Mouse (Mus musculus) spleen, adult 18-20 months (tissue): Measurements from ENCODE around the gene Sh3bp2.

Experiments used
- DNase-seq, 2 experiments: peaks; one replicate each; pipeline ENCODE4 v3.0.0; 2022; ENCODE audit warnings: mixed read lengths in 2 of 2

Sh3bp2 gene

DNA sequence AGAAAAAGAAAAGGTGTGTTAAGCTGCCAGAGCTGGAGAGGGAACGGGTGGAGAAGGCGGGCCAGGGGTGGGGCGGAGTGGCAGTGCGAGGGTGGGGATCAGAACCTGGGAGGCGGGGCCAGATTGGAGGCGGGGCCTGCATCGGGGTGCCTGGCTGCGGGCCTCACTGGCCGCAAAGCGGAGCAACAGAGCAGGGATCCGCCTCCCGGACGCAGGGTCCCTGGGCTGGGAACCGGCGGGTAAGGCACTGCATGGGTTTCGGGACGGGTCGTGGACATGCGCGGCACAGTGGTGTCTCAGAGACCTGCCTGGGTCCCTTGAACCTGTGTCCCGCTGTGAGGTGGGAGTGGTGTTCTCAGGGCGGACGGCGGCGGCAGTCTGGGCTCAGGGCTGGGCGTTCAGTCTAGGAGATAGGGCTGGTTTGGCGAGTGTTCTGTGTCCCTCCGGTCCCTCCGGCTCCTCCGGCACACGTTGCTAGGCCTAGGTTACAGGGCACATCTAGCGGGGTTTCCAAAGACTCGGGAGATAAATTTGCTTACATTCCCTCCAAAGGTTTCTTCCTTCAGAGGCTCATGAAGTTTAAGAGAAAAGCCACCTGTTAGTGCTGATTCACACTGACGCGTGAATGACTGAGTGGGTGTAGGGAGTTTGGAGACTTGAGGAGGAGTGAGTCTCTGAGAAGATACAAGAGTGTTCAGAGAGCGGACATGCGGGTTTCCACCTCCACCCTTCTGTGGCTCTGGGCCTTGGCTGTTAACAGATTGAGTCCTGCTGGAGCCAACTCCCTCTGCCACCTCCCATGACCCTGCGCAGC is at the start of gene Sh3bp2:
TSS of gene Sh3bp2 (plus strand) at position 176 of the 814 bp plus-strand sequence.
- peak; percentile 98 to 100 for DNase-seq

DNA sequence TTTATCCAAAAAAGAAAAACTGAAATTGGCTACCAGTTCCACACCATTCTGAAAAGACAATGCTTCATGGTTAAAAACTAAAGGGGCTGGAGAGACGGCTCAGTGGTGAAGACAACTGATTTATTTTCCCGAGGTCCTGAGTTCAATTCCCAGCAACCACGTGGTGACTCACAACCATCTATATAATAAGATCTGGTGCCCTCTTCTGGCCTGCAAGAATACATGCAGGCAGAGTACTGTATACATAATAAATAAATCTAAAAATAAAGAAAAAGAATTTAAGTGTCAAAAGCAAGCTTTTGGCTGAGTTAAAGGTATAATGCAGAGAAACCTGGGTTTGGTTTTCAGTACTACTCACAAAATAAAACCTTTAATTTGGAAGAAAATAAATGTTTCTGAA is 44.7 kb upstream of the Sh3bp2 start:
- DNase-seq, result no peak

DNA sequence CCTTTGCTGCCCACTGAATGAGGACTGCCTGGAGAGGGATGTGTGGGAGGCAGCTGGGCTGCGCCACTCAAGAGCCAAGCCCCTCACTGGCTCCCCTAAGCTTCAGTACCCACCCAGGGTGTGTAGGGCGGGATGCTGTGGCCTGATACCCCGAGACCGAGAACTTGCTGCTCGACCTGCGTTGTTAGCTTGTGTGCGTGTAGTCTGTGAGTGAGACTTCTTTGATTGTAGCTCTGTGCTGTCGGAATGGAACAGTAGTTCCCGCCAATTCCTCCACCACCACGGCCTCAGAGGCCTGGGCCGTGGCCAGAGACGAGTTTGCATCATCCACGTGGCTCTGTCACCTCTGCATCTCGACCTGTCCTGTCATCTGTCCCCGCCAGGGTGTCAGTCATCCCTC is 39.9 kb upstream of the Sh3bp2 start:
- no peak for DNase-seq

DNA sequence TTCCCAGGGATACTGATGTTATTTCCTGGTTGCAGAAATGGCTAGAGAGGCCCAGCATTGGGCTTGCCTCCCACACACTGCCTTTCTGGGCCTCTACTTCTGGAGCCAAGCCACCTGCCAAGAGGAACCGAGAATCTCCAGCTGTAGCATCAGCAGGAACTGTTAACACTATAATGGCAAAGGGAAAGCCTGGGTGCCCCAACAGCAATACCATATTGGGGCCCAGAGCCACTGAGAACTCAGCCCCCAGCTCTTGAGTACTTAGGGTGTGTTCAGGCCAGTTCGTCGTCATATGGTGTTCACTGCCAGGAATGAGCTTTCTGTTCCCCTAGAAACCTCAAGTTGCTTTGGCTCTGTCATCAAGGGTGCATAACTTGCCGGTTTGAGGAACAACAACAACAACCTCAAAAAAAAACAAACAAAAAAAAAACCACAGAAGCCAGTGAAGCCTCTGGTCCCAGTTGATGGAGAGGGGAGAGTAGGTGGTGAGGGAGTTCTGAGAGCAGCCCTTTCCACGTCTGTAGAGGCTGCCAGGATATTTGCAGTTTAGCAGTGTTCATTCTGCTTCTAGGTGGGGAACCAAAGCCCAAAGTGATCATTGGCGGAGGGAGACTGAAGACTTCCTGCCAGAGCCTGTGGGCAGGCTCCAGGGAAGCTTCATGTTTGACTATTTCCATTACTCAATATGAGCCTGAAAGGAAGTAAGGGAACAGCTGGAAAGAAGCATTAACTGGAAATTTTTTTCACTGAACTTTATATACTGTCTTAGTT is 38.1 kb upstream of the Sh3bp2 start:
- DNase-seq, result no peak

DNA sequence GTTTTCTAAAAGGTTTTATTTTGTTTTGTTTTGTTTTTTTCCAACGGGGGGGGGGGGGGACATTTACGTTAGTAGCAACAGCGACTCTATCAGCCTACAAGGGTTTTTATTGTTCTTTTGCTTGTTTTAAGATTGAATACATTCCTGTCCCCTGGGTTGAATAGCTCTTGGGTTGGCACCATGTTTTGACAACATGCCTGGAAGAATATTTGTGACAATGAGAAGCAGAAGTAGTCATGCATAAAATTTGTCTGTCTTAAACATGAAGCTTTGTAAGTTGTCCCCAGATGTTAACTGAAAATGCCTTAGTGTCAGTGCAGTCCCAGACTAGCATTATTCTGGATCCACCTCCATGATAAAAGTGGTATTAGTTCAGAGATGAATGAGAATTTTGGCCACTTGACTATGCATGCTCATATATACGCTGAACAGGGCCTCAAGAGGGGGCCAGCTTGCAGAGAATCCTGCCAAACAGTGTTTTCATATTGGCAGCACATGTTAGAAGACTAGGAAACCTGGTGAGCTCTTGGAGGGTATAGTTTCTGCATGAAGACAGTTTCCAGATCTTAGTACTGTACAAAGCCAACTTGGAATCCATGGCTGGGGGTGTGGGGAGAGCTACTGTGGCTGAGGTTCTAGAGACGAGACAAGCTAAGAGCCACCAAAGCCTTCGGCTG is 36.8 kb upstream of the Sh3bp2 start:
- no peak for DNase-seq

DNA sequence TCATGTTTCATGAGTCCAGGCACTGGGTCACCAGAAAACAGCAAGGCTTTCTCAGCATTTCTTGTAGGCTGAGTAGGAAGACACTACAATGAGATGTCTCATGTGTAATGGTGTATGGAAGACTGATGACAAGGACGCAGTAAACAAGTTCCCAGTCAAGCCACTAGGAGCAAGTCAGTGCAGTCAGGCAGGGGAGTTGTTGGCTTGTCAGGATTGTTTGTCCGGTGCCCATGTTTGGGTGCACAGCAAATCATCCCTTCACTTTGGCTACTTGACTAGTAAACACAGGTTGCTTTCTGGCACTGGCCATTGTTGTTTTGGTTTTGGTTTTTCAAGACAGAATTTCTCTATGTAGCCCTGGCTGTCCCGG is 36.2 kb upstream of the Sh3bp2 start:
- DNase-seq, result no peak

DNA sequence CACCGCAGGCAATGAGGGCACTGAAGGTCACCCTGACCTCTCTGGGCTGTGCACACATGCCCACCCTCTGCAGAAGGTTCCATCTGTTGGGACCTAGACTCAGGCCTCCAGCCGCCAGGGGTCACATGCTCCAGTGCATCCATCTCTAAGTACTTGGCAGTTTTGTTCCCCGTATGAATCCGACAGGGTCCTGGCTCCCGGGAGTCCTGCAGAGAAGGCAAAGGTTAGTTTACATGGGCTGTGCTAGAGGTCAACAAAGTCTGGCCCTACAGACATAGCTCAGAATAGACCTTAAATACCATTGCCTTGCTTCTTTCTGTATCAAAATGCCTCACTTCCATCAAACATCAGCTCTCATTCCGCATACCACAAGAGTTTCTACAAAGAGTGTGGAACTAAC is 28.9 kb upstream of the Sh3bp2 start:
- no peak for DNase-seq

DNA sequence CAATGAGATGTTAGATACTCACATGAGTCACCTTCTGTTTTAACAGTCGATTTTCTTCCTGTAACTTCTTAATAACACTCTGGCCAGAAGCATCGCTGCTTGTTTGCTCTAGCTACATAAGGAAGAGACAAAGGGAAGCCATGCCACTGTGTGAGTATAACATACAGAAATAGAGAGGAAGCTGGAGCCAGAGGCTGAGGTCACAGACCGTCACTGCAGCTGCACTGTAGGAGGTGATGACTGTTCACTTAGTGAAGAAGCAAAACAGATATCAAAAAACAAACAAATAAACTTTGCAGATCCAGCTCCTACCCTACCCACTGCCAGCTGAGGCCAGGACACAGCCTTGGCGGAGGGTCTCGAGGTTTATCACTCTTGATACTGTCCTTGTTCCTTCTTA is 24.8 kb upstream of the Sh3bp2 start:
- DNase-seq, result no peak

DNA sequence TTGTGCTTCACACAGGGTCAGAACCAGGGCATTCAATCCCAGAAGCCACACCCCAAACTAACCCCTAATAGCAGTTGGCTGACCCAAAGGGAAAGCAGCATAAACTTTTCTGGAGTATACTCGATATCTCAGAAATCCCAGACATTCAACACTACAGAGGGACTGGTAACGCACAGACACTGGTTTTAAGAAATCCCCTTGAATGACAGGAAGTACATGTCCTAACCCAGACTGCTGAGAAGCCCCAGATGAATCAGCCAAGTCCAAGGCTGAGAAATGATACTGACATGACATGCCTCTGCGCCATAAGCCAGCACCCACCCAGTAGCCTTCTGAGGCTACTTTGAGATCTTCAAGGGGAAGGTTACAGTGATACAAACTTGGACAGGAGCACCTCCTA is 24.1 kb upstream of the Sh3bp2 start:
- no peak for DNase-seq

DNA sequence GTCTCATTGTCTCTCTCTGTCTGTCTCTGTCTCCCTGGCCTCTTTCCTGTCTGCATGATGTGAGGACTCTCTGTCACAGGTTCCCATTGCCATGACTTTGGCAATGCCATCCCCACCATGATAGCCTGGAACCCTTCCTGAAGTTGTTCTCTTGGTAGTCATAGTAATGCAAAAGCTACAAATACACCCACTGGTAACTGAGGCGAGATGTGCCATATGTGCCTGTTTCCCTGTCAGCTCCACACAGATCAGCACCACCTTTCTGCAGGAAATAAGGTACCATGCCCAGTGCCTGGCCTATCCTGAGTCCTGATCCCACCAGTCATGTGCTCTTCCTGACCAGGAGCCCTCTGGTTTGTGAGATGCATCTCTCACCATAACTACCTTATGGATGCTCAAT is 23.2 kb upstream of the Sh3bp2 start:
- DNase-seq, result no peak

DNA sequence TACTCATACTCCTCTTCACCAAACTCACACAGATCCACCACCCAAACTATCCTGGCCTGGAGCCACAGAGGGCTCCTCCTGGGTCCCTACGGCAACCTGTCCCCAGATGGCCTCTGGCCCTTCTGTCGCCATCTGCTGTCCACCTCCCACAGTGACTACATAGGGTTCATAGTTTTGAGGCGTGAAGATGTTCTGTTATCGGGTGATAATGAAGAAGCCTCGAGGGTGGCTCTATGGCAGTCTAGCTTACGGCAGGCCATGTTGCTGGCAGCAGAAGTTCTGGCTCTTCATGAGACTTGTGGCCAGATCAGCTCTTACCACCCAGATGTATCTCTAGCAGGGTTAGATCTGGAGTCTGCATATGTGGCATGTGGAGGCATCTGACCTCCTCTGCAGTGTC is 22.8 kb upstream of the Sh3bp2 start:
- DNase-seq, result no peak

DNA sequence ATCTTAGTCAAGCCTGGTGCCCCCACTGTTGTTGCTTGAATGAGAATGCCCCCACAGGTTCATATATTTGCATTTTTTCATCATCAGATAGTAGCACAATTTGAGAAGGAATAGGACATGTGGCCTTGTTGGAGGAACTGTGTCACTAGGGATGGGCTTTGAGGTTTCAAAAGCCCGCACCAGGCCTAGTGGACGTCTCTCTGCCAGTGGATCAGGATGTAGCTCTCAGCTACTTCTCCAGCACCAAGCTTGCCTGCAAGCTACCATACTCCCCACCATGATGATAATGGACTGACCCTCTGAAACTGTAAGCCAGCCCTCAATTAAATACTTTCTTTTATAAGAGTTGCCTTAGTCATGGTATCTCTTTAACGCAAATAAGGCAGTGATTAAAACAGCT is 13.2 kb upstream of the Sh3bp2 start:
- DNase-seq, result no peak

DNA sequence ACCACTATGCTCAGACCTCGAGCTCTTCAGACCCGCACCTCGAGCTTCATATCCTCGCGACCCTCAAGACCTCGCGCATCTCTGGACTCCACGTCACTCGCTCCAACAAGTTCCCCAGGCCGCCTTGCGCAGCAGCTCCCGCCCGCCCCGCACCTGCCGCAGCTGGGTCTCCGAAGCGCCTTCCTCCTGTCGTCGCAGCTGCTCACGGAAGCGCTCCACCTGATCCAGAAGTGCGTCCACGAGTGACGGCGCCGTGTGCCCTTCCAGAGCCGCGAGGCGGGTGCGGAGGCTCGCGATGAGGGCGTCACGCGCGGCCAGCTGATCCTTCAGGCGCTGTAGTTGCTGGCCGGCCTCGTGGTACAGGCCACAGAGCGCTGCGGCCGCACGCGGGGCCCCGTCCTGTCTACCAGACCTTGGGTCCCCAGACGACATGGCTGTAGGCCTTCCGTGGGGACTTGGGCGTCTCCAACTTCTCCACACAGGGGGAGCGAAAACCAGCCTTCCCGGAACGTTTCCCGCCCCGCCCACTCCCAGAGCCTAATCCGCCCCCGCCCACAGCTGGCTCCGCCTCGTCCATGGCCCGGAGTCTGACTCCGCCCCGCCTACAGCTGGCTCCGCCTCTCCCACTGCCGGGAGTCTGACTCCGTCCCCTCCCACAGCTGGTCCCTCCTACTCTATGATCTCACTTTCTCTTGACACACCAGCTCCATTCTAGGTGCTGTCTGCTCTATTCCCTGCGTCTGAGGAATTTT is 12.0 kb upstream of the Sh3bp2 start, which contains the start of gene Tnip2:
TSS of gene Tnip2 (minus strand) at position 526 of the 752 bp plus-strand sequence.
- peak; percentile 95 to 99 for DNase-seq

DNA sequence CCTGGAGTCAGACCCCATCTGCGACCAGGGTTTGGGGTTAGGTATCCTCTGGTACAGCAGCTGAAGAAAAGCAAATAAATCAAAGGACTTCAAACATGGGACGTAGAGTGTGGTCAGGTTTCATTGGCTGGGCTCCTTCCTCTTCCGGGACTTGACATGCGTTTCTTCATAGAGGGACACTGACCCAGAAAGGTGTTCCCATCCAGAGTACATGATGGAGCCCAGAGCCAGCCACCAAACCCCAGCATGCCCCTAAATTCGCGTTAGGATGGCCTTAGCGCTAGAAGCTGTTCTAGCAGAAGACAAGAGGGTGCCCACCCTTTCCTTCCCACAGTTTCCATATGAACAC is 11.4 kb upstream of the Sh3bp2 start:
- DNase-seq, result no peak

DNA sequence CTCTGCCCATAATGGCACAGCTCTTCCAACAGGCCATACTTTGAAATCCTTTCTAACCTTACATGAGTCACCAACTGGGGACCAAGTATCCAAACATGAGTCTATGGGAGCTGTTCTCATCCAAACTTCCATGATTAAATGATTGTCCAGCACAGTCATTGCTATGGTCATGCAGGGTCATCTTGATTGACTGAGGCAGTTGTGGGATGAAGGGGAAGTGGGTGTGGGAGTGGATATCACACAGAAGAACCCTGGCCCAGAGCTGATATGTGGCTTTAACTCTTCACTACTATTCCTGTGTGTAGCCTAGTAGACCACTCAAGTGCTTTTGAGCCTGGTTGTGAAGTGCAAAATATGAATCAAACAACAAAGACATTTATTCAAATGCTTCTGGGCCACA is 10.5 kb upstream of the Sh3bp2 start:
- no peak for DNase-seq

DNA sequence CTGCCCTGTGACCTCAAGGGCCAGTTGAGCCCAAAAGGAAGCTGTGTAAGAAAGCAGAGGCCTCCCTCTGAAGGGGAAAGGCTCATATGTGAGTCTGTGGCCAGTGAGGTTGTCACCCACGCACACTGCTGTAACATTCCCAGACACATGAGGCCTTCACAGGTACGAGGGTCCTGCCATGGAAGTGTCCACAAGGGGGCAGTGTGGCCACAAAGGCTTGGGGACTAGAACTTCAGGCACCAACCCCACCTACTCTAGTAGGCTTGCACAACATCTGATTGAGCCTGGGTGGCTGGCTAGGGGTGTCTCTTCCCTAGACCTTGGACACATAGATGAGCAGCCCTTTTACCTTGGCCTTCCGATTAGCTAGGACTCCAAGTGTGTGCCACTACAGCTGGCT is 7.7 kb upstream of the Sh3bp2 start:
- DNase-seq, result peak; percentile 72 to 90

DNA sequence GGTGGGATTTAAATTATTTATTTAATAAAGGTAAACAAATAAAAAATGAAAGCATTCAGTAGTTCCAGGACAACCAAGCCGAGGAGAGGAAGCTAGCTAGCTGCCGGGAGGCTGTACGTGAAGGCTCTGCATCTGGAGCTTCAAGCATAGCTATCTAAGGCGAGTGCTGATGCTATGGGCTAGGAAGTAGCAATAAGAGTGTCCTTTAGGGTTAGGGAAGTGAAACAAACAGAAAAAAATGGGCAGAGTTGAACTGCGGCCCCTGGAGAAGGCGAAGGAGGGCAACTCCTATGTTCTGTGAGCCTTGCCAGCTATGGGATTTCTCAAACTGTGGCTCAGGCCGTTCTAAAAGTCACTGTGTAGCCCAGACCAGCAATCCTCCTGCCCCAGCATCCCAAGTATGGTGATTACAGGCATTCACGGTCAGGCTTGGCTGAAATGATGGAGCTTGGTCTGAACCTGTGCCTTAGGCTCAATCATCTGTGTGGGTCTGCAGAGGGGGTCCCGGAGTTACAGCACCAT is 6.2 kb upstream of the Sh3bp2 start:
- DNase-seq, result peak in 1 of 2 experiments; percentile 43

DNA sequence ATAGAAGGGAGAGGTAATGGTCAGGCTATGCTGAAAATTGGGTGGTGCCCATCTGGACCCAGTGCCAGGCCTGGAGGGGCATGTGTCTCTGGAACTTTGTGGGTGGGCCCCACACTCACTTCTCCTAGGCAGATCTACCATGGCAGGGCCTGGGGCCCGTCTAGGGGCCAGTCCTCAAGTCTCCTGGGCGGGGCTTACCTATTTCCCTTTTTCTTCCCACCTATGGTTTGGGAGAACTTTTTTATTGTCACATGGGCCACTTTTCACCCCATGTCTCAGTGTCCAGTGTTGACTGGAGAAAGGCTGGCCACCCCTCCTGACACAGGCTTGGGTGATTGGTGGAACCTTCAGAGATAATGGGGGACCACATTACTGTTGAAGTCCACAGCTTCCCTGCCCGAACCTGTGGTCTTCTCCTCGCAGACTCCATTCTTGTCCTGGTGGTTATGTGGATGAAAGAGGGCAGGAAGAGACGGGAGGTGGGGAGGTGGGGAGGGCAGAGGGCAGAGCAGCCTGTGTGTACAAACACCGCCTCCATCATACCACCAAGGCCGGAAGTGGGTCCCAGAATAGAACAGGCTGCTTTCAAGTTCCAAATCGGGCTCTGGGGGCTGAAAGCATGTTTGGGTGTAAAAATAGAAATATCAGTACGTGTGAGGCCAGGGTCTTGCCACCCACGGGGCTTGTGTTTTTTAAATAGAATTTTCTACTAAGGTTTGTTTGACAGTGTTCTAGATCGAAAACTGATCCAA is 5.0 kb upstream of the Sh3bp2 start:
- peak; percentile 61 to 66 for DNase-seq

DNA sequence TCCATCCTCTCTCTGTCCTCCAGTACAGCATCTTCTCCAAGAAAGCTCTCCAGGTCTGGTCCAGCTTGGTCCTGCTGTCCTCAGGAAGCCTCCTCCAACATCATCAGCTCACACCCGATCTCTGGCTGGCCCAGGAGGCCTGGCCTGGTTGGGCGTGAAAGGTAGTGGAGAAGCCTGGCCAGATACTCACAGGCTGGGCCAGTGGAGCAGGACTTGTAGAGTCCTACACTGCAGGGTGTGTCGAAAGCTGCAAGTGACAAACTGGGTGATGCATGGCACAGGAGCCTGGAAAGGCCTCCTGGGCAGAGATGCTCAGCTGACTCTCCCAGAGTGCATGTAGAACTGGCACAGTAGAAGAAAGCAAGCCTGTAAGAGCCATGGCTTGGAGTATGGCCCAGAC is 4.3 kb upstream of the Sh3bp2 start:
- peak in 1 of 2 experiments; percentile 23 for DNase-seq

DNA sequence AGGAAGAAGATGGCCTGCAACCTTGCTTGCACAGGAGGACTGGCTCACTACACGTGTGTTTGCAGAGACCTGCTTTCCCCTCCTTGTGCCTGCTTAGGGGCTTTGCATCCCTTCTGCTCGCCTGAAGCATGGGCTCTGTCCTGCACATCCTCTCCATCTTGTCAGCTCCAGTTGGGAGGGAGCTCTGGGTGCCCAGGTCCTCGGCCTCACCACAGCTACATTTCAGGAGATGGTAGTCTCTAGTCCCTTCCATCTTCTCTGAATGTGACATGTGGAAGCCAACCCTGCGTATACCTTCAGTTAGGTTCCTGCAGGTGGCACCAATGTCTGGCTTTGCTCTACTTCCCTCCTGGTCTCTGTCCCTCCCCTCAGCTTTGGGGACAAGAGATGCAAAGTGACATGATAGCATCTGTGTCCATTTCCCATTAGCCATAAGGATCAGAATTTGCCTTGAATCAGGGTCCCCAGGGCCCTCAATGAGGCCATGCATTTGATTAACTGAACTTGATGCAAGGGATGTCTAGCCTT is 1.6 kb upstream of the Sh3bp2 start:
- peak; percentile 44 to 45 for DNase-seq

DNA sequence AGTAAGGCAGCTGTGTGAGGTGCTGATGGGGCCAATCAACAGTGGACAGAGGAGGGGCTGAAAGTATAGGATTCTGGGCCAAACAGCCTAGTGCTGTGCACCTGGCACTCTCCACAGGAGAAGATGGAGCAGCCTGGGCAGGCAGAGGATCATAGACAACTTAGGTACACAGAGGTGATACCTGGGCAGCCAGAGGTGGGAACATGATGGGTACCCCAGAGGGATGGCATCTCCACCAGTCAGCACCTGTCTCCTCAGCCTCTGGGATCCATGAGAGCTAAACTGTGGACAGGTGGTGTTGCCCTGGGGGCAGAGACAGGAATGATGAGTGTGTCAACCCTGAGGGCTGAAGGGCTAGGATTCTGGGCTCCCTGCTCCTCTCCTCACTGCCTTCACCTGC is 1.1 kb upstream of the Sh3bp2 start:
- DNase-seq, result no peak

DNA sequence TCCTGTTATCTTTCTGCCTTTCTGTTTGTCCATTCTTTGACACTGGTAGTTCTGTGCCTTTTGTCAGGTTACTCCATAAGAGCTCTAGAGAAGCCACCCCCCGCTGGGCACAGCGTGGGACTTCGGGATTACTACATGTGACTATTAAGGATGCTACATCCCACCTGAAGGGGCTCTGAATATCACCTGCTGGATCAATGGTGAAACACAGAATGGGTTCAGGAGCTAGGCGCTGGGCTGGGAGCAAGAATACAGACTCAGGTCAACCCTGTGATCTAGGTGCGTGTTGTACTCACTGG is 788 bp downstream of the Sh3bp2 start:
- no peak for DNase-seq
